Mouse (Mus musculus): Measurements from ENCODE around the gene Scamp5.
A peak's percentile ranks its signal among the peaks of the same experiment; 100 is the strongest.

Gene Scamp5

DNA sequence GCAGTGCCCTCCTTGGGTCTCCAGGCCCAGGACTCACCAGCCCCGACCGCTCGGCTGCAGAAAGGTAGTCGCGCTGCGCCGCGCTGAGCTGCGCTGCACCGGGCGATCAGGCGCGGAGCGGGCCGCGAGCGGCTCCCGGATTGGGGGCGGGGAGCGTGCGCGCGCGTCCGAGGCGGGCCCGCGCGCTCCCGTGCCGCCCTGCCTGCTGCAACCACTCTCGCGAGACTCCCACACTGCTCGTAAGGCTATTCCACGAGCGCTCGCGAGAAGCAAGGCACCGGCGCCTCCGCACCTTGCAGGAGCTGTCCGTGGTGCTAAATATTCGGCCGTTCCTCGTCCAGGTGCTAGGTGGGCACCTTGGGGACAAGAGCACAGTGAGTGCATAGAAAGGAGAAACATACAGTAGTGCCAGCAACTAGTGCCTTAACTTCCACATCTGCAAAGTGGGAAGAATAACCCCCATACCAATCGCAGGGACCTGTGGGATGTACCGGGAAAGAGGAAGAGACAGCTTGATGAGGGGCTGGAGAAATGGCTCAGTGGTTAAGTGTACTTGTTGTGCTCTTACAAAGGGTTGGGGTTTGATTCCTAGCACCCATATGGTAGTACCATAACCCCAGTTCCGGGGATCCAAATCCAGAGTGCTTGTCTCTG, at the start of gene Scamp5:
Gene Scamp5, minus strand, starts transcription at position 165 of the 654 bp plus-strand sequence.
- DNase-seq: peak; percentile 90 to 92

GRCm38 (mm10) chr9:57517113-57517512, 49.3 kb upstream of the Scamp5 start:
- peak in 1 of 2 experiments; percentile 66 for DNase-seq

DNA sequence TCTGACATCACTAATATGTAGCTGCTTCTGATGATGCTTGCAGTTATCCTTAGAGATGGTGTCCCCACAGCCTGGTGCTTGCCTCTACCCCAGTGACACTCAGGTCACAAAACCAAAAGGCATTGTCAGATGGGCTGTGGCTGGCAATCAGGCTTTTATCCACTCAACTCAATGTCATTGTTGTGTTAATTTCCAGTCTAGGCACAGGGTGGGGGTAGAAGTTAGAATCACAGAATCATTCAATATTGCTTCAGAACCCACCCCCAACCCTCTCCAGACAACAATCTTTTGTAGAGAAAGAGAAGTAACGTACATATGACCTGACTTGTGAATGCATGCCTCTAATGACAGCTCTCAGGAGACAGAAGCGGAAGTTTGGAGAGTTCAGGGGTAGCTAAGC, 42.7 kb upstream of the Scamp5 start:
- no peak for DNase-seq

DNA sequence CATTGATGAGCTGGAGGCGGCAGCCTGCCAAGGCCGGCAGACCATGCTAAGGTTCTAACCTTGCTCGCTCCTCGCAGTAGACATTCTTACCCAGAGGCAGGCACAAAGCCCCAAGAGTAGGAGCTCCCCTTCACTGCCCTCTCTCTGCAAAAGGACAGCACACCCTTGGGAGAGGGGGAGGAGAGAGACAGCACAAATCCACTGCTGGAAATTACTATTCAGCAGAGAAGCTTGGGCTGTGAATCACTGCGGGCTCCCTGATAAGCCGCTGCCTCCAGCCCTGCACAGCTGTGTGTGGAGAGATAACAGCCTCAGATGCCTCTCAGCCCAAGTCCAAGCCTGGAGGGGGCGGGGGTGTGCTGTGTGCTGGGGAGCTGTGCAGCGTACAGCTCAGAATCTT, 37.8 kb upstream of the Scamp5 start:
- no peak for DNase-seq

- DNase-seq: no peak
These were observed 37.0 kb upstream of the Scamp5 start for GRCm38 (mm10) chr9:57504891-57505290.

DNA sequence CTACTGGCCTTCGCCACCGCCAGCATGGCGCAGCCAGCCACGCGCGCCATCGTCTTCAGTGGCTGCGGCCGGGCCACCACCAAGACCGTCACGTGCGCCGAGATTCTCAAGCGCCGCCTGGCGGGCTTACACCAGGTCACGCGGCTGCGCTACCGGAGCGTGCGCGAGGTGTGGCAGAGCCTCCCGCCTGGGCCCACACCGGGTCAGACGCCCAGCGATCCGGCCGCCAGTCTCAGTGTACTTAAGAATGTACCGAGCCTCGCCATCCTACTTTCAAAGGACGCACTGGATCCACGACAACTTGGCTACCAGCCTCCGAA, 36.5 kb upstream of the Scamp5 start:
- DNase-seq: peak; percentile 53 to 61

GRCm38 (mm10) chr9:57503622-57504380, 35.9 kb upstream of the Scamp5 start, which contains the start of gene Rpp25:
TSS of gene Rpp25 (plus strand) at chr9:57504026.
- peak; percentile 60 to 75 for DNase-seq

DNA sequence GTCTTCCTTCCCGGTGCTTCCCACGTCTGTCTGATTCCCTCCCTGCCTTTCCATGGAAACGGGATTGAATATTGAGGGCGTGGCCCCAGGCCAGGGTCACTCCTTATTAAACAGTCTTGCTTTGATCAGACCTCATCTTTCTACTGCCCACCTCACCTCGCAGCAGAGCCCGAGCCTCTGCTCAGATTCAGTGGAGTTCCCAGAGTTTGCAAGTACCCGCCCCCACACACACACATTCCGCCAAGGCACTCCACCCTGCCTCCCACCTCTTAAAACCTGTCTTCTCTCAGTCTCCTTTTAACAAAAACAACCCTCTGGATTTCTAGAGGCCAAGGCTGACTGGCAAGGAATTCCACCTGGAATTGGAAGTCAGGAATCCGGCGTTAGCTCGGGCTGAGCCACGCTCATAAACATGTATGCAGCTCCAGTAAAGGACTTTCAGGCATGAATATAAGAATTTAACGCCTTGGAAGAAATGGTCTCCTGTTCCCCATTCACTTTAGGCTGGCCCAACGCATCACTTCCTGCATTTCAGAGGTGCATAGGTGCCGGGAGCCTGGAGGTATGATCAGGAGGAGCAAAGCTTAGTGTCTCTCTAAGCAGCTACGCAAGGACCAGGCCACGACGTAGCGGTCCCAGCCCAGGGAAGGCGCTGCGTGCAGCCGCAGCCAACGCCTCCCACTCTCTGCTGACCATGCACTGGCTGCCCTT, 35.2 kb upstream of the Scamp5 start:
- DNase-seq: no peak

DNA sequence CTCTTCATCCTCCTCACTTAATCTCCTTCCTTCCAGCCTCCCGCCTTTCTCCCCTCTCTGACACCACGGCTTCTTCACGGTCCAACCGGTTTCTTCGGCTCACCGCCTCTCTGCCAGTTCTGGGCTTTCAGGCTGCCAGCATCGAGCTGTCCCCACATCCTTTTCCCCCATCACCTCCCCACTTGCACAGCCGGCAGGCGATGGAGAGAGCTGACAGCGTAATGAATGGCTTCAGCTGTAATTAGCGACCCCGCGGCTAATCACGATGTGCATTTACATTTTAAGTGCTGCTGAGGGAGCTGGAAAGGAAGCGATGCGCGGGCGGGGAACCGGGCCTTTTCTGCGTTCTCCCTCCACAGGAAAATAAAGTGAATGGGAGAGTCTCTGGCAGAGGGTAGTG, 34.0 kb upstream of the Scamp5 start:
- no peak for DNase-seq

DNA sequence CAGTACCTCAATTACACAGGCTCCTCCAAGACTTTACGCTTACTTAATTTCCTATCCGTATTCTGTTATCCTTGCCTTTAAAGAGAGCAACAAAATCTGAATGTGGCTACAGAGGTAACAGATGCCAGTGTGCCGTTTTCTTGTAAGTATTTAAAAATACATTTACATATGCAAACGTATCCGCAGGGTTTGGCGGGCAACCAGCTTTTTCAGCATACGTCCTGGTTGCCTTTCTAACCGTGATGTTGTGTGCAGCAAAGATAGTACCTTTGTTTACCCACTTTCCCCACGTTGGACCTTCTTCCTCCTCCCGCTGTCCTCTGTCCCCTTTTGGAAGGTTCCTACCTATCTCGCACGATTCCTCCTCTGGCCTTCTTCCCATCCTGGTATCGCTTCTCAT, 33.6 kb upstream of the Scamp5 start:
- DNase-seq: no peak

GRCm38 (mm10) chr9:57498536-57498935, 30.7 kb upstream of the Scamp5 start:
- DNase-seq: no peak

DNA sequence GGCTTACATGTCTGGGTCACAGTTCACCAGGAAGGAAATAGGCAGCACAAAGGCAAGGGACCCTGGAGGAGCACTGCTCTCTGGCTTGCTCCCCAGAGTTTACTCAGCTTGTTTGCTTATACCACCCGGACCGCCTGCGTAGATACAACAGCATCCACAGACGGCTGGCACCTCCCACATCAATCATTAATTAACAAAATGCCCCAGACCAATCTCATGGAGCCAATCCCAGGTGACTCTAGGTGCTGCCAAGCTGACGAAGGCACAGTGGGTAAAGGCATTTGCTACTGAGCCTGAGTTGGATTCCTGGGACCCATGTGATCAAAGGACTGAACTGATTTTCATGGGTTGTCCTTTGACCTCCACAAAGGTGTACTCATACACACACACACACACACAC, 29.4 kb upstream of the Scamp5 start:
- DNase-seq: peak; percentile 30 to 59

- DNase-seq: no peak
These were observed 27.1 kb upstream of the Scamp5 start for GRCm38 (mm10) chr9:57494970-57495369.

DNA sequence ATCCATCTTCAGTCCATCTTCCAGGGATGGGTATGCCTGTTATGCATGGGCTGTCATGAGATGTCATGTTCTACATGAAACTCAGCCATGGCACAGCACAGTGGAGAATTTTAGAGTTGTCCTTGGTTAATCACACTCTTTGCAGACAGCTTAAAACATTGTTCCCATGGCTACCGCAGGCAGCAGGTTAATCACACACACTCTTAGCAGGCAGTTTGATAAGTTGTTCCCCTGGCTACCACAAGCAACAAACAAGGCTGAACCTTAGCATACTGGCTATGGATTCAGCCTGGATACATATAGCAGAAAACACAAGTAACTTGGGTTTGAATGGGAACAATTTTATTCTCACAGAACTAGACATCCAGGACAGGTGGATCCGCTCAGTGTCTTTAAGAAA, 25.7 kb upstream of the Scamp5 start:
- no peak for DNase-seq

DNA sequence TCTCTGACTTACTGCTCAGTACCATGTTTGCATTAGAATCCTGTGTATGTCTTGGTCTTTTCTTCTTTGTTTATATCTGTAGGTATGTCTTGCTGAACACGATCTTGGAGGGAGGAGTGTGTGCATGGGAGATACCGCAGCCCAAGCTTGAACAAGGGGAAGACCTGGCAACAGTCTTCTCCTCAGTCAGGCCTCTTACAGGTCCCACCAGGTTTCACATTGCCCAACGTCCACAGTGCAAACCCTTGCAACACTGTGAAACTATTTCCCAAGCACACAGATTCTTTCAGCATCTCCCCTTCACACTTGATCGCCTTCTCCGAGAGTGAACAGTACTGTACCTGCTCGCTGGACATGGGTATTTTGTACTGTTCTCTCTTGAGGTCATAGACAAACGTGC, 19.9 kb upstream of the Scamp5 start:
- DNase-seq: no peak

- peak; percentile 80 to 84 for DNase-seq
These were observed 17.9 kb upstream of the Scamp5 start for GRCm38 (mm10) chr9:57485774-57486173.

DNA sequence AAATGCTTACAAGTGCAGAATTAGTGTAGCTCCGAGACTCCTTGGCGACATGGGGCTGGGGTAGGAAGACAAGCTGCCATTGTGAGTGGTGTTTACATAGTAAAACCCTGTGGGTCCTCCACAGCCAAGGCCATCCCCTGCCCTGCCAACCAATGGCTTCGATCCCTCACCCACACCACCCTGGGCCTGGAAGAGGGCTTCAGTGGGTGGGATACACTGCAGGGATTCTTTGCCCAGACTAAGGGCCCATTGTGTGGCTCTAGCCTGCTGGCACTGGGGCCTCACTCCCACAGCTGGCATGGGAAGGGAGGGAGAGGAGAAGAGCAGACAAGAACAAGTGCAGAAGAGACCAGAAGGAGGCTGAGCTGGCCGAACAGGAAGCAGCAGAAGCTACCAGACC, 1.1 kb upstream of the Scamp5 start:
- DNase-seq: no peak

GRCm38 (mm10) chr9:57467271-57467771, 539 bp downstream of the Scamp5 start:
- peak; percentile 34 to 46 for DNase-seq

- DNase-seq: no peak
These were observed 1.8 kb downstream of the Scamp5 start for GRCm38 (mm10) chr9:57466101-57466500.

- no peak for DNase-seq
These were observed 5.0 kb downstream of the Scamp5 start for GRCm38 (mm10) chr9:57462866-57463265.

- DNase-seq: no peak
These were observed 8.2 kb downstream of the Scamp5 start for GRCm38 (mm10) chr9:57459707-57460106.

DNA sequence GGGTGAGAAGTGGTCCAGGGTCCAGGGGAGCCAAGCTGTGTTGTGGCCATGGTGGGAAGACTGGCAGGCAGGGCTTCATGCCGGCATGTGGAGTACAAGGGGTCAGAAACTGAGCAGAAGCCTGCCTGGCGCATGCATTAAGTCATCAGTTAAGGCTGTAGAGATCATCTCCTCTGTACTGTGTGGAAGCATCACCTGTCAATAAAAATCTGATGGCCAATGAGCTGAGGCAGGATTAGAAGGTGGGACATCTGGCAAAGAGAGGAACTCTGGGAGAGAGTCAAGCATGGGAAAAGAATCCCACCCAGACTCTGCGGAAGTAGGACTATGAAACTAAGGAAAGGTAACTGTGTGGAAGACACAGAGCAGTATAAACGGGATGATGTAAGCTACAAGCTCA, 14.3 kb downstream of the Scamp5 start:
- DNase-seq: no peak

DNA sequence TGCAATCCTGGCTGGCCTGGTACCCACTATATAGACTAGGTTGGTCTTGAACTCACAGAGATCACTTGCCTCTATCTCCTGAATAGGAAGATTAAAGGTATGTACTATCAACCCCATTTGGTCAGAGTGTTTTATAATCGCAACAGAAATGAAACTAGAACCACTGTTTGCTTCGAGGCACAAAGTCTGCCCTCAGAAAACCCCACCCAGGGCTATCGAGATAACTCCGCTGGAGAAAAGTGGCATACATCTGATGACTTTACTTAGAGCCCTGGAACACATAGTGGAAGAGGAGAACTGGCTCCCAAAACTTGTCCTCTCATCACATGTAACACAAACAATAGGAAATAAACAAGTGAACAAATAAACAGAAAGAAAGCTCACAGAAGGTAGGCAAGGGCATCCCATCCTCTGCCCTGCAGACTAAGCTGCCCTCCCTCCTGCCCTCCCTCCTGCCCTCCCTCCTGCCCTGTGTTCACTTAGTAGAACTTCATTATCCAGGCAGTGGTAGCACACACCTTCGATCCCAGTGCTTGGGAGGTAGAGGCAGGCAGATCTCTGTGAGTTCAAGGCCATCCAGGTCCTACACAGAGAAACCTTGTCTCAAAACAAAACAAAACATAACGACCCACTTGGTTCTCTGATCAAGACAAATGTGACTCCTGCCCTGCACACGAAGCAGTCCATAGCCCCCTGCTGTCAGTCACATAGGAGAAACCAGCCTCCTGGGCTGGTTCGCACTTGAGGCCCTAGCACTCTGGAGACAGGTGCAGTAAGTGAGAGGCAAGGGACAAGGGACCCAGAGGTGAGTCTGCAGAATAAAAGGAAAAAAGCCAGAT, 15.0 kb downstream of the Scamp5 start:
- no peak for DNase-seq

All from kidney, adult 8-10 months (tissue).